Mouse (Mus musculus): ENCODE results near the gene Vps51.
A peak's percentile ranks its signal among the peaks of the same experiment; 100 is the strongest.
"Not testable (repeated sequence)": the region's sequence is repeated elsewhere in the genome, so short reads cannot be mapped to it uniquely, and the experiment has no call there.

Gene Vps51

GRCm38 (mm10) chr19:6047154-6047898, 29.7 kb downstream of the Vps51 start:
- DNase-seq = no peak

DNA sequence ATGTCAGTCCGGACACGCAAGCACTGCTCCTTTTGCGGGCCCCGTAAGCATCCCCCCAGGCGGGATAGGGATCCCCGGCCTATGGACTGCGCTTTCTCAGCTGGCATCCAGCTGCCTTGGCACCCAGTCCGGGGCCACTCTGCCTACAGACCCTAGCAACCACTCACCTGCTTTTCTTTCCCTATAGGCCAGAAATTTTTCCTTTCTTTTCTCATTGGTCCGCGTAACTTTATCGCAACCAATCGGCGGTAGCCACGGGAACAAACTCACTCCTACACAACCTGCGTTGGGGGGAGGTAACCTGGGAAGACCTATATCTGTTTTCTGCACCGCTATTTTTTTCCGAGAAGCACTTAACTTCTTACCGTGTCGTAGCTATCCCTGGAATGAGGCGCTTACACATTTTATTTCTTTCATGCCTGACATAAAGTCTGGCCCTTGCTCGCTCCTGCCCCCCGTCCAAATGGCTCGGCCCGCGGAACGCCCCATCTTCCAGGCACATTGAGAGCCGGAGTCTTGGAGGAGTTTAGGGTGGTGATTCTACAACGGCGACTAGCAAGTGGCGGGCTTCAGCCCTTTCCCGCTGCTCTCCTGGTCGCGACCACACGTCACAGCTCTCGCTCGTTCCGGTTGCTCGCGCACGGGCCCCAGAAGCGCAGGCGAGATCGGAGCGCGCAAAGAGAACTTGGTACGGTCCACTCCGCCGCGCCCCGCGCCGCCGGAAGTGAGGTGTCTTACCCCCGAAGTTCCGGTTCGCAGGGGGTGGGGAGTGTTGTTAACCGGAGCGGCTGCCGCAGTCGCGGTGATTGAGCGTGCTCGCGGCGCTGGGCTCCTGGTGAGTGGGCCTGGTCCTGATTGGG, 30.5 kb downstream of the Vps51 start, which contains the start of gene Syvn1:
TSS of gene Syvn1 (plus strand) at position 283 of the 860 bp plus-strand sequence.
- peak; percentile 92 for DNase-seq

GRCm38 (mm10) chr19:6045366-6046293, 31.4 kb downstream of the Vps51 start:
- no peak for DNase-seq

DNA sequence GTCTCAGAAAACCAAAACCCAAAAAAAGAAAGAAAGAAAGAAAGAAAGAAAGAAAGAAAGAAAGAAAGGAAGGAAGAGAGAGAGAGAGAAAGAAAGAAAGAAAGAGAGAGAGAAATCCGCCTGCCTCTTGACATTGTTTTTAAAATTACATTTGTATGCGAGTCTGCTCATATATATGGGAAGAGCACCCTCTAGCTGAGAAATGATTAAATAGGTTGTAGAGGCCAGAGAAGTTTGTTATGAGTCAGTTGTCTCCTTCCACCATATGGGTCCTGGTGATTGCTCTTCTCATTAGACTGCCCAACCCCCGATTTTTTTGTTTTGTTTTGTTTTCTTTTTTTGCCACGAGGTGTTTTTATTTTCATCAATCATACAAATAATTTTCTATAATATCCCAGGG, 32.9 kb downstream of the Vps51 start:
- not testable (repeated sequence) for DNase-seq

DNA sequence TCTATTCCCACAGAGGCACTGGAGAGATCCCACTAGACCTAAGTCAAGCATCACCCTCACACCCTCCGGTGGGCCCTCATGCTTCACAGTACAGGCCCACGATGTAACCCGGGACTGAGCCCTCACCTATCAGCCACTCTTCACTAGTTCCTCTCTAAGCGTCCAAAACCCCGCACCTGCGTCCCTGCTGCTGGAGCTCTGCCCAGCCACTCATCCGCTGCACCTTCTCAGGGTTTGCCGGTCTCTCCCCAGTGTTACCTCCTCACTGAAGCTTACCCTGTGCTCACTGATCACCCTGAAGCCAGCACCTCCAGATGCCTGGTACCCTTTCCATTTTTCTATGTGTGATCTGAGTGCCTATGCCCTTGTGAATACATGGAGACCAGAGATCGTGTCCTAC, 34.7 kb downstream of the Vps51 start:
- DNase-seq = no peak

DNA sequence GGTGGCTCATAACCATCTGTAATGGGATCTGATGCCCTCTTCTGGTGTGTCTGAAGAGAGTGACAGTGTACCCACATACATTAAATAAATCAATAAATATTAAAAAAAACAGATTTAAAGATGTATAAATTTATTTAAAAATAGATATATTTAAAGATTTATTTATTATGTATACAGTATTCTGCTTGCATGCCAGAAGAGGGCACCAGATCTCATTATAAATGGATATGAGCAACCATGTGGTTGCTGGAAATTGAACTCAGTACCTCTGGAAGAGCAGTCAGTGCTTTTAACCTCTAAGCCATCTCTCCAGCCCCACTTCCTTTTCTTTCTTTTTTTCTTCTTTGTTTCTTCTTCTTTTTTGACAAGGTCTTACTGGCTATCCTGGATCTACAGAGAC, 37.0 kb downstream of the Vps51 start:
- DNase-seq = no peak

DNA sequence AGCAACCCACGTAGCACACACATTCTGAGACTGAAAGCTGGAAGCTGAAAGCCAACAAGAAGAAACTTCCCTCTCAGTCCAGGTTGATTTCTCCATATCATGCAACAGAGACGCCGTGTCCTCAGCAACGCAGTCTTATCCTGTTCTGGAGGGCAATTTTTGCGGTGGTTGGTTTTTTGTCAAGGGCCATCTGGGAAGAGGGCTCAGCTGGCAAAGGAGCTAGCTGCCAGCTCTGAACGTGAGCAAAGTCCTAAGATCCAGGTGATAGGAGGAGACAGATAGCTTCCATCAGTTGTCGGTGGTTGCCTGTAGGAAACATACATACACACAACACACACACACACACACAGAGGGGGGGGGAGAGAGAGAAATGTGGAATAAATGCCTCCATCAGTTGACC, 38.7 kb downstream of the Vps51 start:
- DNase-seq = no peak

GRCm38 (mm10) chr19:6037695-6038094, 39.3 kb downstream of the Vps51 start:
- no peak for DNase-seq

DNA sequence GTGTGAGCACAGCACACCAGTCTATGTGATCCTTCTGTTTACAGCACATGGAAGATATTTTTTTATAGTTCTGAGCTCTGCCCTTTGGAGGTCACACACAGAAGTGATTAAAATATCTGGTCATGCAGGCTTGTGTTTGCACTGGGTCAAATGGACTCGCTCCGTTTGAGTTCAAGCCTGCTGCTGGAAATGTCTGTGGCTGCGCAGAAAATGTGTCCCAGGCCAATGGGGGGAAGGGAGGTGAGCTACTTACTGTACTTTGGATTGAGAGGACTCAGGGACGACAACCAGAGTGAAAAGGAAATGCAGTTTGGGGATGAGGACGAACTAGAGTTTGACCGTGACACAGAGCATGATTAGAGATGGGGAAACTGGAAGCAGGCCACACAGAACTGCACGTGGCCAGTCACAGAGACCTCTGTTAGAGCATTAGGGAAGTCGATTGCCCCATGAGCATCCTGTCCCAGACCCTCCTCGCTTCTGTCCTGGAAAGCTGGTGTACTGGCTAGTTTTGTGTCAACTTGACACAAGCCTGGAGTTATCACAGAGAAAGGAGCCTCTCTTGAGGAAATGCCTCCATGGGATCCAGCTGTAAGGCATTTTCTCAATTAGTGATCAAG, 41.0 kb downstream of the Vps51 start:
- no peak for DNase-seq

DNA sequence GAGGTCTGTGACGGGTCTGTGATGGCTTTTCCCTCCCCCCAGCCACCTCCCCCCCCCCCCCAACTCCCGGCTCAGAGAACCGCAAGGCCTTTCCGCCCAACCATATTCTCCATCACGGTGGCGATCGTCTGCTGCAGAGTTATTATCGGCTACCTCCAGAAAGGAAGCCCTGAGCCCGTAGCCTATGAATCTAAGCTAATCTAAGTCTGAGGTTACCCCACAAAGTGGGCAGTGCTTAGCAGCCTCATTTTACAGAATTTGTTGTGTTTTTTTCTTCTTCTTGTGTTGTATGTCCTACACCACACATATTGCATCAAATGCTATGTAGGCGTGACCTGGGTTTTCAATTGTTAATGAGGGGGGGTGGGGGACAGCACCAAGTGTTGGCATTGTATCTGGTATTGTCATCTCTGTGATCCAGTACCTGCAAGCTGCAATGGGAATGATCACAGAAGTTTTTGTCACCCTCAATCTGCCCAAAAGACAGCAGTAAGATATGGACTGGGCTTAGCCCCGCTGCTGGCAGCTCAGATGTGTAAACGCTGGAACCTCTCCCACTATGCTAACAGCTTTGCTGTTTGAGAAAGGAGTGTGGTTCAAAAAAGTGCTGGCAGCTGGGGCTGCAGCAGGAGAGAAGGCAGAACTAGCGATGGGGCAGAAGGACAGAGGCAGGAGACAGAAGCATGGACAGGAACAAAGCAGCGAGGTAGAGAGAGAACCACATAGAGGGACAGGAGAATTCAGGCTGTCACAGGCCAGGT, 46.3 kb downstream of the Vps51 start:
- DNase-seq = no peak

DNA sequence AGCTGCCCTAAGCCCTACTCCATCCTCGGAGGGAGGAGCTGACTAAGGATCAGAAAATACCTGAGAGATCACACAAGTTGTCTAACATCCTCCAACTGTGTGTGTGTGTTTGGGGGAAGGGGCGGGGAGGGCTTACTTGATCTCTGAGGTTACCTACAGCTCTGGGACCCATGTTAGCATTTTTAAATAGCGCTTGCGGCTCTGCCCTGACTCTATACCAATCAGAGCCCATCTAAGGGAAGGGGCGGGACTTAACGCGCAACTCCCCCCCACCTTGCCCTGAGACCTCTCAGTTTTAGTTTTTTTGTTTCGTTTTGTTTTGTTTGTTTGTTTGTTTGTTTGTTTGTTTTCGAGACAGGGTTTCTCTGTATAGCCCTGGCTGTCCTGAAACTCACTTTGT, 47.6 kb downstream of the Vps51 start:
- no peak for DNase-seq

- peak; percentile 43 for DNase-seq
These were observed 48.0 kb downstream of the Vps51 start for GRCm38 (mm10) chr19:6028991-6029390.

GRCm38 (mm10) chr19:6023930-6024329, 53.1 kb downstream of the Vps51 start:
- no peak for DNase-seq

DNA sequence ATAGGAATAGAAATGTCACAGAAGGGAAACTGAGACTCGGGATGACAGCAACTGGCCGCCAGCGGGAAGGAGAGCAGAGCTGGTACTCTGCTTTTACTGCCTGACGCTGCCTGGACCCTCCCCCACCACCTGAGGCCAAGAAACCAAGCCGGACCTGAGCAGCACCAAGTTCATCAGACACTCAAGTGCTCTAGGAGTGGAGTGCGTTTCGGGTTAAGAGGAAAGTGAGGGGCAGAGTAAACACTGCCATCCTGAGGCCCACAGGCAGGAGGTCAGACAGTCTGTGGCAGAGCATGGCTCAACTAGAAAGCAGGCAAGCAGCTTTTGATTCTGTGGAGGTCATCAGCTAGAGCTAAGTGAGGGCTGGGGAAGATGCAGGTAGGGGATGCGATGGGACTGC, 54.0 kb downstream of the Vps51 start:
- no peak for DNase-seq

GRCm38 (mm10) chr19:6020276-6020675, 56.8 kb downstream of the Vps51 start:
- no peak for DNase-seq

DNA sequence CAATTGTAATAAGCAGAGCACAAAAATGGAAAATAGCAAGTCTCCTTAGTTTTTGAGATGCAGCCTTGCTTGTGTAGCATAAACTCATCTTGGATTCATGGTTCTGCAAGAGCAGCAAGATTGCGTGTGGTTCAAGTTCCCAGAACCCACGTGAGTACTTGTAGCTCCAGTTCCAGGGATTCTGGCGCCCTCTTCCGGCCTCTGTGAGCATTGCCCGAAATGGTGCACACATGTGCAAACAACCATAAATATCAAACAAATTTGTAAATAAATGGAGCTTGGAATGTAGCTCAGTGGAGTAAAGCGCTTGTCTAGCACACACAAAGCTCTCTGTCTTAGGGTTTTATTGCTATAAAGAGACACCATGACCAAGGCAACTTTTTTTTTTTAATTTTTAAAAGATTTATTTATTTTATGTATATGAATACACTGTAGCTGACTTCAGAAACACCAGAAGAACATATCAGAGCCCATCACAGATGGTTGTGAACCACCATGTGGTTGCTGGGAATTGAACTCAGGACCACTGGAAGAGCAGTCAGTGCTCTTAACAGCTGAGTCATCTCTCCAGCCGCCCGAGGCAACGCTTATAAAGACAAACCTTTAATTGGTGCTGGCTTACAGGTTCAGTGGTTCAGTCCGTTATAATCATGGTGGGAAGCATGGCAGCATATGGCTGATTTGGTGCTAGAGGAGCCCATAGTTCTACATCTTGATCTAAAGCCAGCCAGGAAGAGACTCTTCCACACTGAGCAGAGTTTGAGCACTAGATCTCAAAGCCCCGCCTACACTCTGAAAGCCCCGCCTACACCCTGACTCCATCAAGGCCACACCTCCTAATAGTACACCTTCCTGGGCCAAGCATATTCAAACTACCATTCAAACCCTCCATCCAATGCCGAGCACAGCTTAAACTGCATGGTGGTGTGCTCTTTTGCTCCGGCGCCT, 58.6 kb downstream of the Vps51 start:
- DNase-seq = peak; percentile 95
